Mouse (Mus musculus): ENCODE results near the gene Hormad2.

- TF ChIP-seq CTCF (IDR thresholded peaks at IDR 0.05; ENCODE audit: insufficient read depth, low read length) (no peak), POLR2A (IDR thresholded peaks at IDR 0.05; ENCODE audit: borderline replicate concordance, extremely low read depth, low read depth, low read length) (no peak)
Measured at GRCm38 (mm10) chr11:4434461-4434860, 6.4 kb downstream of the Hormad2 start.

All from lung, adult 2 months (tissue).